Mouse (Mus musculus): ENCODE results near the gene Pigq. TPM values are rescaled to one million over a fixed set of nuclear protein-coding genes. Genes with fewer than 3 reads are reported as not detected.

The Pigq gene
- total and polyA plus RNA-seq, 3 experiments = 18.5 to 97.2 (median 28.1) TPM

GRCm38 (mm10) chr17:25907640-25908039 lies 37.1 kb downstream of the Pigq start:
- Histone ChIP-seq H3K4me1 (ENCODE audit: control insufficient read depth in 1 of 2, insufficient read depth in 2 of 2) (peaks cover 9 to 19% of the 10 kb centered on the region in 2 experiments; a peak in 3 of 4 replicates), H3K27ac (ENCODE audit: insufficient read depth, low read depth) (no peak overlapping the region), H3K36me3 (replicated peaks in 1 of 2; ENCODE audit: control insufficient read depth in 1 of 2, insufficient read depth in 1 of 2, low read length in 1 of 2) (peaks cover 13 to 45% of the 10 kb centered on the region in 2 experiments), H3K9me3 (replicated peaks; ENCODE audit: low read length) (no peaks in the 10 kb centered on the region), H3K4me3 (replicated peaks in 1 of 3; ENCODE audit: low read depth in 2 of 3, low read length in 2 of 3, poor library complexity in 1 of 3) (no peak overlapping the region), H3K27me3 (replicated peaks) (no peaks in the 10 kb centered on the region), H3K9ac (ENCODE audit: insufficient read depth, low read depth) (no peak overlapping the region), H3K4me2 (ENCODE audit: insufficient read depth, low read depth, poor library complexity, severe bottlenecking) (no peak overlapping the region), H3K79me2 (replicated peaks; ENCODE audit: control insufficient read depth, extremely low read depth, insufficient read depth, poor library complexity, severe bottlenecking) (peaks cover 14% of the 10 kb centered on the region; the same call in 1 of the 2 replicates)
- TF ChIP-seq CTCF (conservative IDR thresholded peaks at IDR 0.05 in 1 of 2, IDR thresholded peaks at IDR 0.05 in 1 of 2; ENCODE audit: low read depth in 2 of 2, low read length in 2 of 2) (no peak), PAX5 (IDR thresholded peaks at IDR 0.05; ENCODE audit: low read length) (no peak), EP300 (IDR thresholded peaks at IDR 0.05; ENCODE audit: low read length) (no peak), MAX (IDR thresholded peaks at IDR 0.05; ENCODE audit: low read length) (no peak)
- in situ Hi-C loops (cut with MboI; ENCODE audit: low pct_ligation_motif_present, low pct_unique_long_range_greater_than_20kb, low sequenced_read_pairs) = no loop called here
- dilution Hi-C loops (cut with MboI; ENCODE audit: extremely low pct_ligation_motif_present, extremely low pct_unique_long_range_greater_than_20kb, low sequenced_read_pairs) = no loop called here
- no peak for DNase-seq (ENCODE audit: extremely low read depth)

- Histone ChIP-seq H3K27ac (ENCODE audit: insufficient read depth, low read depth) (peak overlapping the region; percentile 17; the same call in 1 of the 2 replicates), H3K9me3 (replicated peaks; ENCODE audit: low read length) (peaks cover 5% of the 10 kb centered on the region), H3K79me2 (replicated peaks; ENCODE audit: control insufficient read depth, extremely low read depth, insufficient read depth, poor library complexity, severe bottlenecking) (peaks cover 7% of the 10 kb centered on the region), H3K4me1 (ENCODE audit: control insufficient read depth in 1 of 2, insufficient read depth in 2 of 2) (peaks cover 10 to 25% of the 10 kb centered on the region in 2 experiments; a peak in 3 of 4 replicates), H3K9ac (ENCODE audit: insufficient read depth, low read depth) (no peak overlapping the region), H3K4me3 (replicated peaks in 1 of 3; ENCODE audit: low read depth in 2 of 3, low read length in 2 of 3, poor library complexity in 1 of 3) (peak overlapping the region in 1 of 3 experiments; percentile 30), H3K4me2 (ENCODE audit: insufficient read depth, low read depth, poor library complexity, severe bottlenecking) (peak overlapping the region; percentile 19), H3K27me3 (replicated peaks) (no peaks in the 10 kb centered on the region), H3K36me3 (replicated peaks in 1 of 2; ENCODE audit: control insufficient read depth in 1 of 2, insufficient read depth in 1 of 2, low read length in 1 of 2) (peaks cover 11 to 54% of the 10 kb centered on the region in 2 experiments)
- DNase-seq (ENCODE audit: extremely low read depth) = peak; percentile 34
- dilution Hi-C loops (cut with MboI; ENCODE audit: extremely low pct_ligation_motif_present, extremely low pct_unique_long_range_greater_than_20kb, low sequenced_read_pairs) (no loop called here), in situ Hi-C loops (cut with MboI; ENCODE audit: low pct_ligation_motif_present, low pct_unique_long_range_greater_than_20kb, low sequenced_read_pairs) (no loop called here)
- TF ChIP-seq KAT2A (IDR thresholded peaks at IDR 0.05; ENCODE audit: insufficient replicate concordance, low read length) = no peak
- no peak for TF ChIP-seq RCOR1 (conservative IDR thresholded peaks at IDR 0.05; ENCODE audit: low read depth, low read length)
- TF ChIP-seq MAFK (IDR thresholded peaks at IDR 0.05; ENCODE audit: insufficient replicate concordance, low read length) = no peak
- no peak for TF ChIP-seq CHD1 (IDR thresholded peaks at IDR 0.05; ENCODE audit: low read depth, low read length)
- no peak for TF ChIP-seq USF2 (conservative IDR thresholded peaks at IDR 0.05; ENCODE audit: low read depth, low read length)
- TF ChIP-seq POLR2A (IDR thresholded peaks at IDR 0.05; ENCODE audit: low read depth, low read length) = no peak
- TF ChIP-seq HCFC1 (IDR thresholded peaks at IDR 0.05; ENCODE audit: low read depth, low read length) = no peak
- no peak for TF ChIP-seq ELF1 (IDR thresholded peaks at IDR 0.05; ENCODE audit: low read depth, low read length)
- TF ChIP-seq ZNF384 (IDR thresholded peaks at IDR 0.05; ENCODE audit: low read depth, low read length) = no peak
- TF ChIP-seq BHLHE40 (IDR thresholded peaks at IDR 0.05; ENCODE audit: low read depth, low read length) = no peak
- TF ChIP-seq CTCF (conservative IDR thresholded peaks at IDR 0.05 in 1 of 2, IDR thresholded peaks at IDR 0.05 in 1 of 2; ENCODE audit: low read depth in 2 of 2, low read length in 2 of 2) = no peak
- no peak for TF ChIP-seq TBP (conservative IDR thresholded peaks at IDR 0.05; ENCODE audit: low read depth, low read length)
- TF ChIP-seq ZMIZ1 (IDR thresholded peaks at IDR 0.05; ENCODE audit: low read depth, low read length) = no peak
- TF ChIP-seq MXI1 (IDR thresholded peaks at IDR 0.05; ENCODE audit: low read depth, low read length) = no peak
- TF ChIP-seq JUN (IDR thresholded peaks at IDR 0.05; ENCODE audit: insufficient read depth, low read depth, low read length) = no peak
- no peak for TF ChIP-seq USF1 (IDR thresholded peaks at IDR 0.05; ENCODE audit: low read depth, low read length)
- TF ChIP-seq MEF2A (IDR thresholded peaks at IDR 0.05; ENCODE audit: borderline replicate concordance, low read depth, low read length) = no peak
- TF ChIP-seq GABPA (IDR thresholded peaks at IDR 0.05; ENCODE audit: insufficient replicate concordance, low read depth, low read length) = no peak
These were observed 41.7 kb downstream of the Pigq start for GRCm38 (mm10) chr17:25903061-25903460.
